Mouse (Mus musculus): Measurements from ENCODE around the gene Snrnp48.

The Snrnp48 gene

DNA sequence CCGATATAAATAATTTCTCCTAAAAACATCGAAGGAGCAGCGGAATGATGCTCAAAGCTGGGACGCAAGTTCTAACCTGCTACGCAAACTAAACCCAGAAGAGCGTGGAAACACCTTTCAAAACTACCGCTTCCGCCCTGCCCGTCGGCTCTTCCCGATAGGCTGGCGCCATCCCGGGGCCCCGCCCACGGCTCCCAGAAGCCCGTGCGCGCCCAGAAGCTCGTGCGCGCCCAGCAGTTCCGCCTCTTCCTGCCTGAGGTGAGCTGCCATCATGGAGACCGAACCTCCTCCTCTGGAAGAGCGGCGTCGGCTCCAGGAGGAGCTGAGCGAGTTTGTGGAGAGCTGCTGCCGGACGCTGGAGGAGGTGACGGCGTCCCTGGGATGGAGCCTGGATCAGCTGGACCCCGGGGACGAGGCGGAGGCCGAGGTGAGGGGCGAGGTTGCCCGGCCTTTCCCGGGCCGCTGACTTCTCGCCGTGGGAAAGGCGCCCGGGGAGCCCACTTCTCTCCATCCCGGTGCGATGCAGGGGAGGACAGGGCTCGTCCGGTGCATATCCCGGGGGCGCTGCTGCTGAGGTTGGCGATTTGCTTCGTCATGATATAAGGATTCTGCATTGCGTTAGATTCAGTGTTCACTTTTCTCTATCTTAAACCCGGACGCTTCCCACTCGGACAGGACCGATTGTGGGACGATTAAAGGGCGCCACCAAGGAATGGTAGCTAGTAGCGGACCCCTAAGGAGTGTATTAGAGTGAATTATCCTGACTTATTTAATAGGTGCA, at the start of gene Snrnp48:
Snrnp48 (plus strand) TSS at position 237 of the 781 bp plus-strand sequence.
- DNase-seq = peak; percentile 86

DNA sequence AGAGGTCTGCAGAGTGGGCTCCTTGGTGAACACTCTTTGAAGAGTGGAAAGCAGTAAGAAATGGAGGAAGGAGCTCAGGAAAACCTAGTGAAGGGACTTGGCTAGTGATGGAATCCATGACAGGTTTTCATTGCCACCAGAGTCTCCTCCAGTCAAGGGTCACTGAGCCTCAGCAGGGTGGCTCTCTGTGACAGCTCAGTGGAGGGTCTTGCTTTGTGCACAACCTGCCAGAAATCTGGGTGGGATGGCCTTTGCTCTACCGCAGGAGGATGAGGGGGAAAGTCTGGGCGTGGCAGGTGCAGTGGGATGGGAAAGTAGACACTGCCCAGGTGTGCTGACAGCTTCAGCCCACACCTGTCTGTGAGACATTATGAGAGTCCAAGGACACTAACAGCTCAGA, 49.2 kb upstream of the Snrnp48 start:
- DNase-seq = no peak

DNA sequence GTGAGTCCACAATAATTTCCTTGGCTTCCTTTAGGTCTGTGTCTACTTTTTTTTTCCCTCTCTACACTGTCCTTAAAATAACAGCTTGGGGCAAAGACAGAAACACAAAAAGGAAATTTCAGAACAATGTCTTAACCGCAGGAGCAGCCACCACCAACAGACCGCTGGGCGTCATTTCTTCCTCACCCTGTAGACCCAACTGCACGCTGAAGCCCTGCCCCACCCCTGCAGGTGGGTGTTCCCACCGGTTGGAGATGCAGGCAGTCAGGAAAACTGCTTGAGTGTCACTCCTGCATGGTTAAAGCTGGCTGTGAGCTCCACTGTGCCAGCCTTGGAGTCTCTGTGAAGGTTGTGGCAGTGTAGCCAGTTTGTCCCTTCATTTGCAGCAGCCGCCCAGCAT, 47.1 kb upstream of the Snrnp48 start:
- DNase-seq = no peak

DNA sequence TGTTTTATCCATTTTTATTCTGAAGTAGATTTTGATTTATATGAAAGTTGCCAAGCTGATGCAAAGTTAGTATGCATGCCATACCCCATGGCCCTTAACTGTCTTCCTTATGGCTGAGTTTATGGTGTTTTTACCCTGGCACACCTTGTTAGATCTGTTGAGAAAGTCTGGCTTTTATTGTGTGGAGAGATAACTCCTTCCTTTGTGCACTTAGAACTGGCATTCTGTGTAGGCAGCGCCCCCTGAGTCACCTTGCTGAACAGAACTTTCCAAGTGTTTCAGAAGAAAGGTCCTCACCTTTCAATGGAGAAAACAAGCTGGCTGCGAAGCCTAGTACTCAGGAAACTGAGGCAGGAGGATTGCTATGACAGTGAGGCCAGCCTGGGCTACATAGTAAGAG, 42.7 kb upstream of the Snrnp48 start:
- no peak for DNase-seq

DNA sequence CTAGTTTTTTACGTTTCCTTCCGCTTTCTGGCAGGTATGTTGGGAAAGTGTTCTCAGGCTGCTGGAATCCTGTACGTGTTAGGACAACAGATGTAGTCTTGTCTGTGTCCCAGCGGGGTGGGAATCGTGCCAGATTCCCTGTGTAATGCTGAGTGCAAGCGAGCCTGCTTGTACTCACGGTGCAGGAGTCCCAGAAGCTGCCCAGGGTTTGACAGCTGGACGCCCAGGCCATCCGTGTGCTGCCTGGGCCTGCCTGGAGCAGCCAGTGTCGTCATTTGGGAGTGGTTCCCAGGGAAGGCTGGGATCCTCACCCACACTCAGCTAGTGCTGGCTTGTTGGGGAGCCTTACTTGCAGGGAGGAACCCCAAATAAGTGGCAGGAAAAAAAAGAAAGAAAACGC, 42.1 kb upstream of the Snrnp48 start:
- DNase-seq = no peak

DNA sequence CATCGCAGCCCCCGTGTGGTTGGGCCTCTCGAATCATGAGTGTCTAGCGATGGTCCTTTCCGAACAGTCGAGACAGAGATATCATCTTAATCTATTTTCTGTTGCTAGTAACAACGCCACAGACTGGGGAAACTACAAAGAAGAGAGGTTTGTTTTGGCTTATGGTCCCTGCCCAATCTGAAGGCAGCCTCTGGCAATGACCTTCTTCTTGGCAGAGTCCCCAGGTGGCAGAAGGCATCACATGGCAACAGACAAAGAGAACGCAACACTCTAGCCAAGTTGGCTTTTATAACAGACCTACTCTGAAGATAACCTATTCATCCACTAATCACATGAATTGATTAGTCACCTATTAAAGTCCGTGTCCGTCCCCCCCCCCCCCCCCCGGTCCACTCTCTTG, 39.8 kb upstream of the Snrnp48 start:
- DNase-seq = no peak

DNA sequence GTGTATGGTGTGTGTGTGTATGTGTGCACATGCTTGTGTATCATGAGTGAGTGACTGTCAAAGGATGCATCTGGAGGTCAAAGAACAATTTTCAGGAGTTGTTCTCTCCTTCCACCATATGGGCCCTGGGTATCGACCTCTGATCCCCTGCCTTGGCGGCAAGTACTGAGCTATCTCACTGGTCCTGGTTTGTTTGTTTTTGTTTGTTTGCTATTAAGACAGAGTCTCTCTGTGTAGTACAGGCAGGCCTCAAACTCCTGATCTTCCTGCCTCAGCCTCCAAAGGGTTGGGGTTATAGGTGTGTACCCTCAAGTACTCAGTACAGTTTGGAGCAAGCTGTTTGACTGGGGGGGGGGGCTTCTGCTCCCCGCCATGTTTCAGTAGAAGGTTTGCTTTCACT, 37.7 kb upstream of the Snrnp48 start:
- DNase-seq = no peak

DNA sequence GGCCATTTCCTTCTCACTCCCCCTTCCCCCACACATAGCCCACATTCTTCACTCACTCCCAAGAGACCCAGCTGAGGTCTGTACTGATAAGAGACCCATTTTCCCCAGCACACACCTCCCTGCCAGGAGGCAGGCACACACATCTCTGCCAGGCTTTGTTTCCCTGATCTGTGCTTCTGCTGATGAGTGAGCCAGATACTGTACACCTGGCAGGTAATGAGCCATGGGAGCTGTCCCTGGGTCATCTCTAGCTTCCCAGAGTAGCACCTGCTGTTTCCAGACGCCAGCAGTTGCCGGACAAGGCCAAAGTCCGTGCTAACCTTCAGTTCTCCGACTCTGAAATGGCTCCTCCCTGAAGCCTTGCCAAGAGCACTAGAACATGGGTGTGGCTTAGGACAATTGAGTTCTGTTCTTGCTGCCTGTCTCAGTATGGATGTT, 34.0 kb upstream of the Snrnp48 start:
- peak; percentile 61 for DNase-seq

DNA sequence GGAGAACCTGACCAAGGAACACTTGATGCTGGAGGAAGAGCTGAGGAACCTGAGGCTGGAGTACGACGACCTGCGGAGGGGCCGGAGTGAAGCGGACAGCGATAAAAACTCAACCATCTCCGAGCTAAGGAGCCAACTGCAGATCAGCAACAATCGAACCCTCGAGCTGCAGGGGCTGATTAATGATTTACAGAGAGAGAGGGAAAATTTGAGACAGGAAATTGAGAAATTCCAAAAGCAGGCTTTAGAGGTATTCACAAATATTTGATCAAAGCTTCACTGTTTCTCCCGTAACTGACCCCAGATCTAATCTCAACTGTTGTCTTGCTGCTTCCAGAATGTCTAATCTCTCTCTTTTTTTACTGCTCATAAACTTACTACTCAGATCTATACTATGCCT, 11.3 kb upstream of the Snrnp48 start:
- DNase-seq = no peak

DNA sequence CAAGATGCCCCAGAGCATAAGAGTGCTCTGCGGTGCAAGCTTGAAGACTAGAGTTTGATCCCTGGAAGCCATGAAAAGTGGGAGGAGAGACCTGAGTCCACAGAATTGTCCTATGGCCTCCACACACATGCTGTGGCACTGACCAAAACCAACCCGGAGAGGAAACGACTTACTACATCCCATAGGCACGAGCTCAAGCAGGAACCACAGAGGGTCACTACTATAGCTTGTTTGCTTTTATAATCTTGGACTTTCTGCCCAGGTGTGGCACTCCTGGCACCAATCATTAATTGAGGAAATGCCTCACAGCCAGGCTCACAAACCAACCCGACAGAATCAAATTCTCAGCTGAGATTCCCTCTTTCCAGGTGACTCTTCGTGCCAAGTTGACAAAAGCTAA, 3.3 kb upstream of the Snrnp48 start:
- no peak for DNase-seq

DNA sequence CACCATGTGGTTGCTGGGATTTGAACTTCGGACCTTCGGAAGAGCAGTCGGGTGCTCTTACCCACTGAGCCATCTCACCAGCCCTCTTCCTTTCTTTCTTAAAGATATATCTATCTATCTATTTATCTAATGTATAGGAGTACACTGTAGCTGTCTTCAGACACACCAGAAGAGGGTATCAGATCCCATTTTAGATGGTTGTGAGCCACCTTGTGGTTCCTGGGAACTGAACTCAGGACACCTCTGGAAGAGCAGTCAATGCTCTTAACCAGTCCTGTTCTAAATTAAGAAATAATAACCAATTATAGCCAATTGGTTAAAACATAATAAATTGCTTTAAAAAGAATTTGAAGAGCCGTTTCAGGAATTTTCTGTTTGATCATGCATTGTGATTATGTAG, 567 bp upstream of the Snrnp48 start:
- no peak for DNase-seq

DNA sequence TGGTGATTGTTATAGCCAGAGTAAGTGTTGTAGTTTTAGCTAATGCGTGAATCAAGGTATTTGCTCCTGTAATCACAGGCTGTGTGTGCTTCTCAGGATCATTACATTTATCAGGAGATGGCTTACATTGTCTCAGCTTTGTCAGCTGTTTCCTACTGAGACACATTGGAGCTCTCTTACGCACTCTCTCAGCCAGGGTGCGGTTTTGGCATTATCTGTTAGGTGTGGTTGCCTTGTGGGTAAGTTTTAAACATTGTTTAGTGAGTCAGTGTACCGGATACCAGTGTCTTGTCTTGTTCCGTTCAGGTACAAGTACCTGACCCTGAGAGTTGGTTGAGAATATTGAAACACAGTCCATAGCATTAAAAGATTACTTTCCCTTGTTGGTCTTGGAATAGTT, 6.4 kb downstream of the Snrnp48 start:
- DNase-seq = no peak

DNA sequence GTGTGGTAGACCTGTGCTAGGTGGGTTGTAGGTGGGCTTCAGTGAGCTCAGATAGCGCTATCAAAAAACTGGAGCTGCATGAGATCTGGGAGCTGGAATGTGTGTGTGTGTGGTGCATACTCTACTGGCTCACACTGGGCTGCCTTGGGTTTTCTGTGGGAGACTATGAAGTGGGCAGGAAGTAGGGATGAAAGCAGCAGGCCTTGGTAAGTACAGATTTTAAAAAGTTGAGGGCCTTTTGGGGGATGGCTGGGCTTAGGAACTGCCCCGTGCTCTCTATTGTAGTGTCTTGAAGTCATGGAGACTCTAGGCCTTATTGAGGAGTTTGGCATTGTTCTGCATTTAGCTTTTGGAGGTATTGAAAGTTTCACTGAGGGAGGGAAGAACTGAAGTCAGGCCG, 13.9 kb downstream of the Snrnp48 start:
- no peak for DNase-seq

DNA sequence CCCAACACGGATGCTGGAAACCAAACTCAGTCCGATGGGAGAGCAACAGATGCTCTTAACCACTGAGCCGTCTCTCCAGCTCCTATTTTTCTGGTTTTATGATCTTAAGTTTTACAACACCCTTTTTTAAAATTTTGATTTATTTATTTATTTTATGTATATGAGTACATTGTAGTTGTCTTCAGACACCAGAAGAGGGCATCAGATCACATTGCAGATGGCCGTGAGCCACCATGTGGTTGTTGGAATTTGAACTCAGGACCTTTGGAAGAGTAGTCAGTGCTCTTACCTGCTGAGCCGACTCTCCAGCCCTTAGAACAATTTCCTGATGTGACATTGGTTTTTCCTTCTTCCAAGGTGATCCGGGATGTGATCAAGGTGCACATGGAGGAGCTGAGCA, 15.6 kb downstream of the Snrnp48 start:
- no peak for DNase-seq

DNA sequence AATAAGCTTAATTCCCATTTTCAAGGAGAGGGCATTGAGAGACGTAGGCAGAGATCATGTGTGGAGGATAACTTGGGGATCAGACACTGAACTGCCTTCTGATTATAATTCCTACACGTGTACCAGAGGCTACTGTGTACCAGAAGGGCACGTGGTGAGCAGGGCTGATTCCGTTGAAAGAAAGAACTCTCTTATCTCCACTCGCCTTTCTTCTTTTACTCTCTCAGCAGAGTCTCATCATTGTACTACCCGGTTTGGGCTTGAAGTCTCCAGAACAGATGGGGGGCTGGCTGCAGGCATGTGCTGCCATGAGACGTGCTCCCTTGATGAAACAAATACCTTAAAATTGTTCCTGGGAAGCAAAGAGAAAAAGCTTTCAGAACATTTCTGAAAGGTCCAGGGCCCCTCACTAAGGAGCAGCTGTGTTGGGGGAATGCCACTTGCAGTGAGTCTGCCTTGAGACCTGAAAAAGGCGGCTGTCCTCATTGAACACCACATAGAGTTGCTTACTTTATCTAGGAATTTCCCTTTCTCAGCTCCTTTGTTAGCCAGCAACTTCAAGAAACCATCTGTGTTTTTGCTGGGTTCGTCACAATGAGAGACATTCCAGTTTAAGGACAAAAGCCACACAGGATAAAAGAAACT, 25.6 kb downstream of the Snrnp48 start:
- no peak for DNase-seq

DNA sequence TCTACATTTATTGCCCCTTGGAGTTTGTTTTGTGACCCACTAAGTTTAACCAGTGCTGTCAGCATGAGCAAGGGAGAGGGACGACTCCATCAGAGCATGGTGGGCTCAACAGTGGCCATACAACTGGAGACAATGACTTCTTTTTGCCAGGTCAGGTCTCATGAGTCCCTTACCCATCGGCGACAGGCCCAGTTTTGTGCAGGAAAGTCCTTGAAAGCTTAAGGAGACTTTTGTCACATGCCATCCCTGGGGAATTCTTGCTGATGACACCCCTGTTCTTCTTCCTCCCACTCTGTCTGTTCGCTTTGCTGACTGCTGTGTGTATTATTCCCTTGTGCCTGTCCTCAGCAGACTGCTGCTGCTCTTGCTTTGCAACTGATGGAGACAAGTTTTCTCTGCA, 27.7 kb downstream of the Snrnp48 start:
- DNase-seq = no peak

DNA sequence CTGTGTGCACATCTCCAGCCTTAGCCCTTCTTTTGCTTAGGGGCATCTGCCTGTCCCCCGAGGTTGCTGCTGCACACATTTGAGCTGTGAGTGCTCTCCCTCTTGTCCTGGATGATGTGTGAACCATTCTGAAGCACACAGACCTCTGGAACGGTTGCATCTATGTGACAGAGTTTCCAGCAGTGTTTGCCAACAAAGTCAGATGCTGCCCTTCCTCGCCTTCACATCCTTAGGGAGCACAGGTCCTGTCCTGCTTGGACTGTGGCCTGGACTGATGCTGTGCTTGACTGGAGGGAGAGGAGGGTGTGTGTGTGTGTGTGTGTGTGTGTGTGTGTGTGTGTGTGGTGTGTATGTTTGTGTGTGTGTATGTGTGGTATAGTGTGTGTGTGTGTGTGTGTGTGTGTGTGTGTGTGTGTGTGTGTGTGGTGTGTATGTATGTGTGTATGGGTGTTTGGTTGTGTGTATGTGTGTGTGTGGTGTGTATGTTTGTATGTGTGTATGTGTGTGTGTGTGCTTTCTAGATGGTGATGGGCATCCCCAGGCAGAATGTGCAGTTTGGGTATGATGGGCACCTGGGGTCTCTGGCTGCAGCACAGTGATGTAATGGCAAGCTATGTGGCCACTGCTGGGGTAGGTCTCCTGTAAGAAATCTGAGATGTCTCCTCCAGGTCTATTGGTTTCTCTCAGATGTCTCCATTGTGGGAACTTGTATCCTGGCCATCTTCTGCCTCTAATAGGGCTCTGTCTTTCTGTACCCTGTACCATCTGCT, 28.3 kb downstream of the Snrnp48 start:
- no peak for DNase-seq

DNA sequence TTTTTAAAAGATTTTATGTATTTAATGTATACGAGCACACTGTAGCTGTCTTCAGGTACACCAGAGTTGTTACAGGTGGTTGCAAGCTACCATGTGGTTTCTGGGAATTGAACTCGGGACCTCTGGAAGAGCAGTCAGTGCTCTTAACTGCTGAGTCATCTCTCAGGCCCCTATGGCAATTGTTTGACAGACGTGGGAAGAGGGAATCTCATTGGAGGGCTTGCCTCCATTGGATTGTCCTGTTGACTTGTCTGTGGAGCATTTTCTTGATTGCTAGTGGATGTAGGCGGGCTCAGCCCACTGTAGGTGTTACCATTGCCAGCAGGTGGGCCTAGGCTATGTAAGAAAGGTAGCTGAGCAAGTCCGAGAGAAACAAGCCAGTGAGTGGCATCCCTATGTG, 29.9 kb downstream of the Snrnp48 start:
- DNase-seq = no peak

DNA sequence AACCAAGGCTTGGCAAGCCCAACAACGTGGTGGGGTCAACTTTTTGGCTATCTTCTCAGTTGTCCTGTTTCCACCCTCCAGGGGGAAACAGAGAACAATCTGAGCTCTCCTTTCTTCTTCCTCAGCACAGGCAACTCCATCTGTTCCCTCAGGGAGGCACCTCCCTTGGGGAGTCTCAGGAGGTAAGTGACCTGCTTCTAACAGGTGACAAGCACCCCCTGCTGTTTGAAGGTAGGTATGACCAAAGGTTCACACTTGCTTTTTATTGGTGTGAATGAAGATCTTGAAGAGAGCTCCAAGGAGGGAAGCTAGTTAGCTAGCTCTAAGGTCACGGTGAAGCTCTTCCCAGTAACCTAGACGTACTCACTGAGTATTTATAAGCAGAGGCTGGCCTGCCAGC, 30.6 kb downstream of the Snrnp48 start:
- DNase-seq = no peak

DNA sequence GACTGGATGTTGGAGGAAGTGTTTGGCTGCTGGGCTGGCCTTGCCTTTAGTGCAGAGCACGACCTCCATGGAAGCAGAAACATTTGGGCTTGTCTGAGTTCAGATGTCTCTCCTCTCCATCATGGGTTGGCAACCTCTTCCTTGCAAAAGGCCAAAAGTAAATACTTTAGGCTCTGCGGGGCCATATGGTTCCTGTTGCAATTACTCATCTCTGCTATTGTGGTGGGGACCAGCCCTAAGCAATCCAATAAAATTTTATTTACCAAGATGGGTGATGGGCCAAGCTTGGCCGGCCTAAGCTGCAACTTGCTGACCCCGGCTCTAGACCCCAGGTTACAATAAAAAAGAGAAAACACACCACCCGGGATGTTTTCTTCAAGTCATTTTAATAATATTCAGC, 43.4 kb downstream of the Snrnp48 start:
- DNase-seq = no peak

DNA sequence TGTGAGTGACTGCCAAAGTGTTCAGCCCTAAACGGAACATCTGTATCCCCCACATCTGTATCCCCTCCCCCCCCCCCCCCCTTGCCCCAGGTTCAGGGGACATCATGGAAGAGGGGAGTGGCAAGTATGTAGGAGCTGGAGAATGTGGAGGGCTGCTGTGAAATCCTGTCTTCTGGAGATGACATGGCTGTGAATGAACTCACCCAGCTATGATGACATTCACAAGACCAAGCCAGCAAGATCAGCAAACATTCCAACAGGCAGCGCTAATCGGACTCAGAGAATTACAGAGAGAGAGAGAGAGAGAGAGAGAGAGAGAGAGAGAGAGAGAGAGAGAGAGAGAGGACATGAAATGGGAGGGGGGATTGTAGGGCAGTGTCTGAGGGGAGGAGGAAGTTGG, 46.5 kb downstream of the Snrnp48 start:
- DNase-seq = no peak

DNA sequence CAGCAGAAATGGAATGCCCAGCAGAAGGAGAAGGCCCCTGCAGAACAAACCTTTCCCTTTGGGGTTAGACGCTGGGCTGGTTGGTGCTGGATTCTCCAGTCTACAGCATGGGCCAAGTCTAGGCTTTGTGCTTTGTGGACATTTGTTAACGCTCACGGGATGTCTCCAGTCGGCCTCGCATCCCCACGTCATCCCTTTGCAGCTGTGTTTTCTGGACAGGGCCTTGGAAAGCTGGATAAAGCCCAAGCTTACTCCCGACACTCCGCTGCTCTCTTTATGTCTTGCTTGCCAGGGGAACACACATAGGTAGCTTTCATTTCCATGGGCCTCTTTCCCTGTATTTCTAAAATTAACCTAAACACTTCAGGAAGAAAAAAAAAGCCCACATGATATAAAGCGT, 49.0 kb downstream of the Snrnp48 start:
- DNase-seq = no peak

DNA sequence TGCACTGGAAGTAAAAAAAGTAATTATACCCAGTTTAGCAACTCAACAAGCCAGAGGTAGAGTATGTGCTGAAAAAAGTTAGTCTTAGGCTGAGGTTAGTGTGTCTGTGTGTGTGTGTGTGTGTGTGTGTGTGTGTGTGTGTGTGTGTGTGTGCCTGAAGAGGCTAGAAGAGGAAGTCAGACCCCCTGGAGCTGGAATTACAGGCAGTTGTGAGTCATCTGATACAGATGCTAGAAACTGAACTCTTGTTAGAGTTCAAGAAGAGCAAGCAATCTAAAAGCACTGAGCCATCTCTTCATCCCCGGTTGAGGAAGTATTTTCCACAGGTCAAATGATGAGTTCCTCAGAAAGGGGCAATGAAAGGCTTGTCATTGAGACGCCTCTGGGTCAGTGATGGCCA, 54.2 kb downstream of the Snrnp48 start:
- no peak for DNase-seq

DNA sequence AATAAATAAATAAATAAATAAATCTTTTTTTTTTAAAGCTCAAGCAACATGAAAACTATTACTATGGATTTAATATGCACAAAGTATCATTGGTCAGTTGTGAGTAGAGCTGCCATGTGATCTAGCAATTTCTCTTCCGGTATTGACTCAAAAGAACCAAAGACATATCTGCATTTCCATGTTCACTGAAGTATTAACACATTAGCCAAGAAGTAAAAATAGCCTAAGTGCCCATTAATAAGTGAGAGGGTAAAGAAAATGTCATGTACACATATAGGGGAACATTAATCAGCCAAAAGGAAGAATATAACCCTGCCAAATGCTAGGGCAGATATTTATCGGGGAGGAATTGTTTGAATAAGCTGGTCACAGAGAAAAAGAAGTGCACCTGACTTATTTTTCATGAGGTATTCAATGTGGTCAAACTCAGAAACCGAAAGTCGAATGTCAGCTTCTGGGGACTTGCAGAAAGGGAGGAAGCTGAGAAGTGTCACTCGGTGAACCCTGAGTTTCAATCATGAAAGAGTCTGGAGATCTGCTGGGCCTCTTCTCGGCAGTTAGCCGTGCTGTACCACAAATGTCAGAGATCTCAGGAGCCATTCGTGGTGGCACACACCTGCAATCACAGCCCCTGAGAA, 64.4 kb downstream of the Snrnp48 start:
- DNase-seq = no peak
